Mouse (Mus musculus) layer of hippocampus, postnatal 36 days (tissue): ENCODE data around the gene D2hgdh. TPM values are rescaled to one million over a fixed set of nuclear protein-coding genes. Genes with fewer than 3 reads are reported as not detected.
"Not testable (repeated sequence)": the region's sequence is repeated elsewhere in the genome, so short reads cannot be mapped to it uniquely, and the experiment has no call there.

ENCODE experiments used
- DNase-seq, 2 experiments: peaks; one replicate each; pipeline ENCODE4 v3.0.0; 2022
- total RNA-seq, 2 experiments: library from RNA; stranded (reverse); gene quantifications; 2 replicates each; pipeline ENCODE4 v1.2.3; 2021

The D2hgdh gene
- total RNA-seq, 2 experiments from 2014 or later = 16.1 to 18.5 TPM

DNA sequence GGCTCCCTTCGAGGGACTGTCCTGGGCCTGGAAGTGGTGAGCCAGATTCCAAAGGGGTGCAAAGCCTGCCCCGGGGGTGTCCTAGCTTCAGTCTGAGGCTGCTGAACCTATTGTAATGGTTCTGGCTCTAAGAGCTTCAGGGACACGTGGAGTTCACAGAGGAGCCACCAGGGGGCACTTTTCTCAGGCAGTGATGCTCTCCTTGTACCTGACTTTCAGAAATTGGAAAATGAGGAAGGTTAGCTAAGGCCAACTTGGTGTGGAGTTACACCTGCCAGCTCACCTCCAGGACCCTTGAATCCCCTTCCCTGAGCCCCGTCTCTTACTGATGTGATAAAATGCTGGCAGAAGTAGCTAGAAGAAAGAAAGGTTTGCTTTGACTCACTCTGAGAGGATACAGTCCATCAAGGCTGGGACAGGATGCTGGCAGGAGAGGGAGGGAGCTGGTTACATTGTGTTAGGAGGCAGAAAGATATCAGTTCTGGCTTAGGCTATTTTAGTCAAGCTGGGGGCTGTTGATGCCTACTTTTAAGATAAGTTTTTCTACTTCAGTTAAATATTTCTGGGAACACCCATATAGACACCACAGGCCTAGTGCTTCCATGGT, 8.1 kb downstream of the D2hgdh start:
- DNase-seq = not testable (repeated sequence)

DNA sequence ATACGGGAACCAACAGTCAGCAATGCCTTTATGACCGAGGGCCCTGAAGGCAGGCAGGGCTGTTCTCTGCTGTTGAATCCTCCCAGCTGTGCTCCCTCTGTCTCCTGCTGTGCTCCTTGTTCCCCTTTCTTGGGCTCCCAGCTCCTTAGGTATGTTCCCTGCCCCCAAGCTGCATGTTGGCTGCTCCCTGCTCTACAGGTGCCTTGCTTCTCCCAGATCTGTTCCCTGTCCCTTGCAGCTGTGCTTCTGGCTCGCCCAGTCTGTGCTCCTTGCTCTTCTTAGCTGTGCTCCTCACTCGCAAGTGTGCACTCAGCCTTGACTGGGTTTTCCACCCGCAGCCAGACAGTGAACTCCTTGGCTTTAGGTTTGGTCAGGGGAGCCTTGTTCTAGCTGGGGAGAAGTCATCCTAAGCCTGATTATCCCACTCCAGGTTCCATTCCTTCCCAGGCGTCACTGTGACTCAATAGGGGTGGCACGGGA, 10.0 kb downstream of the D2hgdh start:
- DNase-seq = no peak

GRCm38 (mm10) chr1:93835211-93835610, 10.5 kb downstream of the D2hgdh start:
- DNase-seq = no peak

- DNase-seq = no peak
Measured at GRCm38 (mm10) chr1:93835876-93836531, 11.3 kb downstream of the D2hgdh start.

DNA sequence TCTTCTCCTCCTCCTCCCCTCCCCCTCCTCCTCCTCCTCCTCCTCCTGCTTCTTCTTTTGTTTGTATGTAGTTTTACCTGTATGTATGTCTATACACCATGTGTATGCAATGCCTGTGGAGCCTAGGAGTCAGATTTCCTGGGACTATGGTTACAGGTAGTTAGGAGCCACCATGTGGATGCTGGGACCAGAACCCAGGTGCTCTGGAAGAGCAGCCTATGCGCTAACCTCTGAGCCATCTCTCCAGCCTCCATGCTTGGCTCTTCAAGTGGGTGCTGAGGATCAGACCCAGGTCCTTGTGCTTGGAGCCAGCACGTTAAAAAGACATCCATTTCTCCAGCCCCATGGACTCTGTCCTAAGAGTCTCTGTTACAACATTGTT, 11.8 kb downstream of the D2hgdh start:
- DNase-seq = no peak

- DNase-seq = no peak
Measured at GRCm38 (mm10) chr1:93837335-93837734, 12.6 kb downstream of the D2hgdh start.

DNA sequence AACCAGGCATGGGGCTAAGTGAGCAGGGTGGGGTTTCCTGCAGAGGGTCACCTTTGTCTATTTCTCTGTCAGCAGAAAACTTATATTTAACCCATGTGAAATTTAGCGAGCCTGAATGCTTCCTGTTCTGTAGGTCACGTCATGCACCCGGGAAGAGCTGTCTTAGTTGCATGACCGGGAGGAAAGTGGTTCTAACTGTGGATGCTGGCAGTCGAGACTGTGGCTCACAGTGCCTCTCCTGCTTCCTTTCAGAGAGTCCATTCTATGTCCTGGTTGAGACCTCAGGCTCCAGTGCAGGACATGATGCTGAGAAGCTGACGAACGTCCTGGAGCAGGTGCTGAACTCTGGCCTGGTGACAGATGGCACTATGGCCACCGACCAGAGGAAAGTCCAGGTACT, 13.9 kb downstream of the D2hgdh start:
- DNase-seq = not testable (repeated sequence)

DNA sequence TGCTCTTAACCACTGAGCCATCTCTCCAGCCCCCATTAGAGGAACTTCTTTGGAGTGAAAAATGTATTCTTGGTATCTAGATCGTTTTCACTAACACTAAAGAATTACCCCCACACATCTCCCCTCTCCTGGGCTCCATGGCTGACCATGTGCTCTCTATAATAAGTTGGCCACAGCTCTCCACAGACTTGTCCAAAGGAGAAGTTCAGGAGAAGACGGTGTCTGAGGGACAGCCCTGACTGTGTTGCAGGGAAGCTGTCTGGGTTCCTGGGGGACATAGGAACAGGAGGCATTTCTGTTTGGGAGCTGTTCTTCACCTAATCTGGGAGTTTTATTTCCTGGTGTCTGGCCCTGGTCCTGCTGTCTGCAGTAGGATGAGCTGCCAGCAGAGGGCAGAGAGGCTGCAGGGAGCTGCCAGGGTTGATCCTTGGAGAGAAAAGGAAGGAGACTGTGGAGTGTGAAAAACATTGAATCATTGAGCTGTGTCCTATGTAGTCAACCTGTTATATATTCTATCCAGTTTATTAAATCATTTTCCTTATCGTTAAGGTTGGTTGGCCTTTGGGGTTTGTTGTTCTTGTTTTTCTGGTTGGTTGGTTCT, 21.2 kb downstream of the D2hgdh start:
- DNase-seq = not testable (repeated sequence)

DNA sequence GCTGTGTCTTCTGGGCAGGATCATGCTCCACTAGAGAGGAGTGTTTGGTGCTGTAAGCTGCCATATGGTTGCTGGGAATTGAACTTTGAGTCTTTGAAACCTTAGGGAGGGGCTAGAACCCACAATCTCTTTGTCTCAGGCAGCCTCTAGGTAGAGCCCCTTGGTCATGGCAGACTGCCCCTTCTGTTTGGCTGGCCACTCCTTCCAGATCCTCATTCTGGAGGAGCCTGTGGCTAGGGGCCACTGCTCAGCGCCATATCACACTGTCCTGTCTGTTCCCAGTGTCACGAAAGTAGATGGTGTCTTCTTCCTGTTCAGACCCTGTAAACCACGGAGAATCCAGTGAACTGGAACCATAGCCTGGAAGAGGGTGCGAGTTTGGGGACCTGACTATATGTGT, 31.1 kb downstream of the D2hgdh start:
- not testable (repeated sequence) for DNase-seq

- DNase-seq = peak in 1 of 2 experiments; percentile 25
Measured at GRCm38 (mm10) chr1:93857370-93857769, 32.7 kb downstream of the D2hgdh start.

DNA sequence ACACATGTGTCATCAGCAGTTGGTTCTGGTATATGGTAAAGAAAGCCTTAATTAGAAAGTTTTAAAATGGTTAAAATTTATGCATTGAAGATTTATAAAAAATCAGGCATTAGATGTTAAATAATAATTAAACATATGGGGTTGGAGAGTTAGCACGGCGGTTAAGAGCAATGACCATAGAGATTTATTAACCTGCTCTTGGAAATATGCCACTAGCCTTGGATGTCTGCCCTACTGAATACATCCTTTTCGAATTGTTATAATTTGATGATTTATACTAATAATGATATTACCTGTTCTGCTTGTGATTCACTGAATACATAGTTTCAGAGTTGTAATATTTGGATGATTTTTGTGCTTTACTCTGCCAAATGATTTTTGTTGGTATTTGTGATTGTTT, 33.3 kb downstream of the D2hgdh start:
- DNase-seq = no peak

GRCm38 (mm10) chr1:93859619-93860018, 34.9 kb downstream of the D2hgdh start:
- no peak for DNase-seq

DNA sequence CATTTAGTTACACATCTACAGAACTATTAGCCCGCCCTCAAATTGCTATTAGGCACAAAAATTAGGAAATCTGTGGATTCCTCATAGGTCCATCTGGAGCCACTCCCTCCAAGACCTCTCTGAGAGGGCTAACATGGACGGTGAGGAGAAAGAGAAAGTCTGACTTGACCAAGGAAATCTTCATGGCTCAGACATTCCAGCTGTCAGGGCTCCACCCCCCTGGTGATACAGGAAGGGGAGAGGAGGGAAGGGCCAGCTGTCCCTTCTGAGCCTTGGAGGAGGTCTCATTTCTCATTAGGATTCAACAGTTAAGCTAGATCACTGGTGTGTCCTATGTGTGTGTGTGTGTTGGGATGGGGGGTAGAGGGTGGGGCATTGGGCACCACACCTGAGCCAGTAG, 36.3 kb downstream of the D2hgdh start, which contains the start of gene Gal3st2:
Gene Gal3st2, plus strand, starts transcription at position 259 of the 400 bp plus-strand sequence.
- not testable (repeated sequence) for DNase-seq

DNA sequence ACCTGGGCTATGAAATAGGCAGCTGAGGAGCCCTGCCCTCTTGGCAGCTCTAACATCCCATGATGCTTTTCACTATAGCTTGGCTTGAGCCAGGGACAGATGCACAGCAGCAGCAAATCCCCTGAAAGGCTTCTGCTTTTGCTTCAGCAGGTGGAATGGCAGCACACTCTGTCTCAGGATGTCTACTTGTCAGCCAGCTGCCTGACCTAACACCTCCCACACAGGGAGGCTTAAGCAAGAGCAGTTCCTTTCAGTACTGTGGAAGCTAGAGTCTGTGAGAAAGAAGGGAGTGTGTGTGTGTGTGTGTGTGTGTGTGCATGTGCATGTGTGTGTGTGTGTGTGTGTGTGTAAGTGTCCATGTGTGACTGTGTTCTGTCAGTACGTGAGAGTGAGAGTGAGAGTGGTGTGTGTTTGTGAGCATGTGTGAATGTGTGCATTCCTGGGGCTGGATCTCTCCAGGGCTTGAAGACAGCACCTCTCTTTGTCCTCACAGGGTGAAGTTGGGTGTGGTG, 46.9 kb downstream of the D2hgdh start:
- DNase-seq = not testable (repeated sequence)

DNA sequence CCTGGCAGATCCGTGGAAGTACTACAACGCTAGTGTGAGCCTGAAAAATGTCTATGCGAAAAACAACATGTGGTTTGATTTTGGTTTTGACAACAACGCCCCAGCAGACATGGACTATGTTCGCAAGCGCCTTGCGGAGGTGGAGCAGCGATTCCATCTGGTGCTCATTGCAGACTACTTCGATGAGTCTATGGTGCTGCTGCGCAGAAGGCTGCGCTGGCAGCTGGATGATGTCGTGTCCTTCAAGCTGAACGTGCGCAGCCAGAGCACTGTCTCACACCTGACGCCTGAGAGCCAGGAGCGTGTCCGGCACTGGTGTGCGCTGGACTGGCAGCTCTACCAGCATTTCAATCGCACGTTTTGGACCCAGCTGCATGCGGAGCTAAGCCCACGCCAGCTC, 49.7 kb downstream of the D2hgdh start:
- peak in 1 of 2 experiments; percentile 23 for DNase-seq

DNA sequence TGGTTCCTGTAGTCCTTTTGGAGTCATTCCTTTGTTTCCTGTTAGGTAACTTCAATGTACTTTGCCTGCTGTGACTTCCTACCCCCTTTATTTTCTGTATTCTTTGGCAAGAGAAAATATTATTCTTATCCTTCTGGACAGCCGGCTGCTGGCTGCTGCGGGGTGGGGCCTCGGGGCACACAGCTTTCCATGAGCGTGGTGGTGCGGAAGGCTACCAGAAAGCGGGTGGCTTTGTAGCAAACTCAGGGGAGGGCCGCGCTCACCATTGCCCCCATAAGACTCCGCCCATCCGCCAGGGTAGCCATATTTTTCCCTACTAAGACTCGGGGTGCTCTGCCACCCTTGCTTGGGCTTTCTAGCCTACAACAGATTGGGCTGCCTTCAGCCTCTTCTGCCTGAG, 57.1 kb downstream of the D2hgdh start:
- DNase-seq = not testable (repeated sequence)

DNA sequence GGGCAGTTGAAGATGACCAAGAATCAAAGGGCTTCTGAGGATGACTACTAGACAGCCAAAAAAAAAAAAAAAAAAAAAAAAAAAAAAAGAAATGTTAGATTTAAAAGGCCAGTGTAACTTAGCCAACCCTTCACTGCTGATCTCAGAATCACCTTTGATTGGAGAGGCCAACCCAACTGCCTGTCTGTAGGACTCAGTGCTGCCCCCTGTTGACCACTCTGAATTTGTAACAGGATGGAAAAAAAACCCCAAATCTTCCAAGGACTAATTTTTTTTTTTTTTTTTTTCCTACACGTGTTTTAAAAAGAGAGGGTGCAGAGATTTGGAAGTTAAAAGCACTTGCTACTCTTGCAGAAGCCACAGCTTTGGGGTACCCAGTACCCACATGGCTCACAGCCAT, 66.2 kb downstream of the D2hgdh start:
- DNase-seq = not testable (repeated sequence)

GRCm38 (mm10) chr1:93897395-93897794, 72.7 kb downstream of the D2hgdh start:
- not testable (repeated sequence) for DNase-seq

DNA sequence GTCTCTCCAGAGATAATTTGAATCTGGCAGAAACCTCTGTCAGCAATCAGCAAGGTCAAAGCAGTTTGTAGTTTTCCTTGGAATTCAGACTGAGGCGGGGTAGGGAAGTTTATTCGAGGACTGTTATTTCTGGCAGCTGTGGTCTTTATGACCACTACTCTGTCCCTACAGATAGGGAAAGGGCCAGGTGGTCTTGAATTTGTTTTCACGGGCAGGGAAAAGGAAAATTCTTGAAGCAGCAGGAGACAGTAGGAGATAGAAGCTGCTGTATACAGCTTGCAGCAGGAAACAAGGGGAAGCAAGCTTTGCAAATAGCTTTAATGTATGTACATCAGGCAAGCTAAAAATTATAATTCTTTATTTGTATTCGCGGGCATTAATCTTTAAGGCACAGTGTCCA, 76.6 kb downstream of the D2hgdh start:
- DNase-seq = not testable (repeated sequence)
